Mouse (Mus musculus) frontal cortex, postnatal 25 days (tissue): ENCODE results near the gene Ppp1r16b.

Source experiments
- DNase-seq, 2 experiments: peaks; one replicate each; pipeline ENCODE4 v3.0.0; 2022; ENCODE audit warnings: low spot score in 2 of 2

Ppp1r16b gene

DNA sequence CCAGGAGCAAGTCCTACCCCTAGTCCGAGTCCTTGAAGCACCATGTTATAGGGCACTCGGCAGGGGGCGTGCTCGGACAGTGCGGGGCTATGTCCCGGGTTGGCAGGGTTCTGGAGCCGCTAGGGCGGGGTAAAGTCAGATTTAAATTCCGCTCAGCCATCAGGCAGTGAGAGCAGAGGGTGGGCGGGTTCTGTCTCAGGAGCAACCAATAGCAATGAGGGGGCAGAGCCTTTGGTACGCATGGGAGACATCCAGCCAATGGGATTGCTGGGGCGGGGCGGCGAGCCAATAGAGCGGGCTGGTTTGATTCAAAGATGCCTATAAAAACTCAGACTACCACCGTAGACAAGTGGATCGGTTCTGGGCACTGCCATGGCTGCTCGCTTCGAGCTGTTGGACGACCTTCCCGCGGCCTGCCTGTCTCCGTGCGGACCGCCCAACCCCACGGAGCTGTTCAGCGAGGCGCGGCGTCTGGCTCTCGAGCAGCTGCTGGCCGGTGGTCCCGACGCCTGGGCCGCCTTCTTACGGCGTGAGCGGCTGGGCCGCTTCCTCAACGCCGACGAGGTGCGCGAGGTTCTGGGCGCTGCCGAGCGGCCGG lies 102.6 kb downstream of the Ppp1r16b start, which contains the start of gene Fam83d:
TSS of gene Fam83d (plus strand) at position 352 of the 598 bp plus-strand sequence.
- peak; percentile 86 to 91 for DNase-seq

DNA sequence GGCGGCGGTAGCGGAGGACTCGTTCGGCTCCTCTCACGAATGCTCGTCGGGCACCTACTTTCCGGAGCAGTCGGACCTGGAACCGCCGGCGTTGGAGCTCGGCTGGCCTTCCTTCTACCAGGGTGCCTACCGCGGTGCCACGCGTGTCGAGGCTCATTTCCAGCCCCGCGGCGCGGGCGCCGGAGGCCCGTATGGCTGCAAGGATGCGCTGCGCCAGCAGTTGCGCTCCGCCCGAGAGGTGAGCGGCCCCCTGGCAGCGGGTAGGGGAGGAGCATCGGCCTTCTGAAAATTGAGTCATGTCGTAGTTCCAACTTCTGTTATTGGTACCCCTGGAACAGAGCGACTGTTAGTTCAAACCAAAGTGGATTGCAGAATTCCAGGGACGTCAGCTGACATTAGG lies 103.2 kb downstream of the Ppp1r16b start:
- no peak for DNase-seq

GRCm38 (mm10) chr2:158768771-158769170 lies 103.6 kb downstream of the Ppp1r16b start:
- DNase-seq, result no peak

- no peak for DNase-seq
Measured at GRCm38 (mm10) chr2:158770126-158770757, 105.0 kb downstream of the Ppp1r16b start.

- DNase-seq, result no peak
Measured at GRCm38 (mm10) chr2:158771066-158771763, 106.0 kb downstream of the Ppp1r16b start.

GRCm38 (mm10) chr2:158772808-158773207 lies 107.6 kb downstream of the Ppp1r16b start:
- DNase-seq, result no peak

DNA sequence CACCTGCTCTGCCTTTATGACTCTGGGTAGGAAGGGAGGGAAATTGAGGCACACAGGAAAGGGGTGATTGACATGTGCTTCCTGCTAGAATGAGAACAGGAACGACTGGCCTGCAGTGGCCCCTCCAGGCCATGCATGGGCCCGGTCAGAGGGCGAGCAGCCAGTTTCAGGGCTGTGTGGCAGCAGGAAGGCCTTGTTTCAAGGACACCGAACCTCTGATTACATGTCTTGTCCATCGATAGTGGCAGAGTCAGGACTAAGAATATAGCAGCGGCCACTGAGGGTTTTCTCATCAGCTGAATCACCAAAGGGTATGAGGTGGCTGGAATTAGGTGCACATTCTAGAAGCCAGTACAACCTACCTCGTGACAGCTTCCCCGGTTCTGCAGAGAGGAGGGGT lies 109.7 kb downstream of the Ppp1r16b start:
- no peak for DNase-seq

DNA sequence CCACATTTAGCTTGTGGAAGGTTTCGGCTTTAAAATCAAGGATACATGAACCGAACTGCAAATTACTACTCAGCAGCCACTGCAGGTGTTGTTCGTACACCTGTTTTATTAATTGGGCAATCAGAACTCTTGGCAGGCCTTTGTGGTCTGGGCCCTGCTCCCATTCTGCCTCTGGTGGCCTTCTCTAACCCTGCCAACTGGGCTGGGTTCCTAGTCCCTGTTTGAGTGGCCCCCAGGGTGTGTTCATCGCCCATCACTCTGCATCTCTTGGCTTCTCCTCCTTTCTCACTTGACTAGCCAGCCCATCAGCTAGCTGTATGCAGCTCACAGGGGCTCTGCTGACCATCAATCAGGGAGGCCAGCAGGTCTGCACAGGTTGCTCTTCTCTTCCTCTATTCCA lies 111.5 kb downstream of the Ppp1r16b start:
- no peak for DNase-seq

- DNase-seq, result no peak
Measured at GRCm38 (mm10) chr2:158777490-158777889, 112.3 kb downstream of the Ppp1r16b start.

- DNase-seq, result no peak
Measured at GRCm38 (mm10) chr2:158778349-158778748, 113.2 kb downstream of the Ppp1r16b start.

GRCm38 (mm10) chr2:158781126-158781525 lies 115.9 kb downstream of the Ppp1r16b start:
- no peak for DNase-seq

DNA sequence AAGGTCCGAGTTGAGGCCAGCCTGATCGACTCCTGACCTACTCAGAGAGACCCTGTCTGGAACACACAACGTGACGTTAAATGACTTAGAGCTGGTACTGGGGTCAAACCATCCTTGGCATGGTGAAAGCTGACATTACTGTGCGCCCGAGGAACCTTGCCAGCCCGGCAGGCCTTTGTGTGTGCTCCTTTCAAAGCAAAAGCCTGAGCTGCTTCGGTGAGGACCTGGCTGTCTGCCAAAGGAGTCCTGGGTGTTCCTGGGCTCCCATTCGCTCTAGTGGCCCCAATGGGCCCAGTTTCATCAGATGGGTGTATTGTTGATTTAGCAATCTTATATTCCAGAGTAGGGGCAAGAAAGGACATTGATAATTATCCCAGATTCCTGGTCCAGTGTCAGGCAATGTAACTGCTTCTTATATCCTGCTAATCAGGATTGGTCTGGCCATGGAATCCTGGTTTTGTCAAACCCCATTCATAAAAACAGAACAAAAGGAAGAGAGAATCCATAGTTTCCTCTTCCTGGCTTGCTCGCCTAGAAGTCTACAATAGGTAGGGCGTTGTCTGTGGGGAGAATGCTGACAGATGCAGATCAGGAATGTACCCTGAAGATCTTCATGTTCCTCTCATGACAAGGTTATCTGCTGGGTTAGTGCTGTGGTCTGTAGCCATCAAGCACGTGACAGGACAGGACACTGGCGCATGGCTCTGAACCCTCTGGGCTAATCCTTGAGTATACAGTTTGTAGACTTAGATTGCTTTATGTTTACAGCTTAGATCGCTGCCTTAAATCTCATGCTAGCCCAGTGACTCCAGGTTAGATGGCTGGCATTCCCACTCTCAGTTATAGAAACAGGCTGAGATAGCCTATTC lies 122.0 kb downstream of the Ppp1r16b start:
- DNase-seq, result no peak

GRCm38 (mm10) chr2:158794494-158795004 lies 129.4 kb downstream of the Ppp1r16b start, which contains the start of gene Dhx35:
Gene Dhx35, plus strand, starts transcription at chr2:158794807.
- DNase-seq, result peak; percentile 83 to 91

DNA sequence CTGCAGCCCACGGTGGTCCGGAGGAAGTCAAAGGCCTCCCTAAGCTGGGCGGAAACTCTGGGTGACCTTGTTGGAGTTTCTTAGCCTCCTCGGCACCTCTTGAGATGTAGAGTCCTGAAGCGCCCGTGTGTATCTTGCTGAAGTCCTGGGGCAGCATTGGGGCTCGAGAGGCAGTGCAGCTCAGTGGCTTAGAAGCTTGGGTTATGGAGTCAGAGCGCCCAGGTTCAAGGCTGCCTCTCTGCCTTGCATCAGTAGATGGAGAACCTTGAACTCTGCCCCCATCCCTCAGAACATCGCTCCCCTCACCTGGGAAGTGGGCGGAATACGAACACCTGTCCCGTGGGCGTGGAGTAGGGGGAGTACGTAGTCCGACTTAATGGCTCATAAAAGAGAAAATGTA lies 129.8 kb downstream of the Ppp1r16b start:
- DNase-seq, result no peak

DNA sequence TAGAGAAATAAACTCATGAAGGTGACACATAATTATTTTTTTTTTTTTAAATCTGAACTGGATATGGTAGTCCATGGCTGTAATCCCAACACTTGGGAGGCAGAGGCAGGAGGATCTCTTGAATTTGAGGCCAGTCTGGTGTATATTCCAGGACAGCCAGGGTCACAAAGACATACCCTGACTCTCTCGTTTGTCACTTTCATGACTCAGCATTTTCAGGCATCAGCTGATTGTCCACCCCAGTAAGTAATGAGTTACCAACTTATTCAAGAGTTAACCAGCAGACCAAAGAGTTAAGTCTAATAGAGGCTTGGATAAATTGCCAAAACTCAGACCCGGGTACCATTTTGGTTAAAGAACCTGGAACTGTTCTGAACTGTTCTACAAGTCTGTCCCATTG lies 130.7 kb downstream of the Ppp1r16b start:
- no peak for DNase-seq

DNA sequence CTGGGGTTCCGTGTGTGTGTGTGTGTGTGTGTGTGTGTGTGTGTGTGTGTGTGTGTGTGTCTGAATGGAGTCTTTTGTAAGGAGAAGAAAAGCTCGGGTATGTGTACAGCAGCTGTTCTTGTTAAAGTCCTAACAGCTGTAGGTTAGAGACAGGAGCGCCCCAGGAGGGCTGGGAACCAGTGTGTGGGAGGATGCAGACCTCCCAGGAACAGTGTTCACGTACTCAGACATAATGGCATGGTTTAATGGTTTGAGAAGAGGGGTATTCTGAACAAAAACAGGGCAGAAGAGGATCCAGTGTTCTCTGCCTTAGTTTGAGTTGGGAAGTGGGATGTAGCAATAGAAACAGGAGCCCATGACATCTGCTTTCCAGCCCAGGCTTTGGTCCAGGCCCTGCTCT lies 134.1 kb downstream of the Ppp1r16b start:
- DNase-seq, result no peak

- no peak for DNase-seq
Measured at GRCm38 (mm10) chr2:158800788-158801187, 135.6 kb downstream of the Ppp1r16b start.

- DNase-seq, result no peak
Measured at GRCm38 (mm10) chr2:158803575-158803974, 138.4 kb downstream of the Ppp1r16b start.

- DNase-seq, result no peak
Measured at GRCm38 (mm10) chr2:158815686-158816085, 150.5 kb downstream of the Ppp1r16b start.
